Mouse (Mus musculus): ENCODE measurements around the gene Gm28363. TPM values are rescaled to one million over a fixed set of nuclear protein-coding genes. Genes with fewer than 3 reads are reported as not detected.

Gene Gm28363
- polyA plus RNA-seq (2012; ENCODE audit: low replicate concordance), result not detected in 2 replicates

GRCm38 (mm10) chr1:117696831-117697230, at the start of gene Gm28363:
Gene Gm28363 (plus strand): TSS chr1:117697131.

Other genes with a start within 250 kb of the Gm28363 start
- not detected in 2 replicates for gene B020011L13Rik, start 84.0 kb downstream of the Gm28363 start, polyA plus RNA-seq (2012; ENCODE audit: low replicate concordance)
- not detected in 2 replicates for gene Gm28360, start 132.9 kb downstream of the Gm28363 start, polyA plus RNA-seq (2012; ENCODE audit: low replicate concordance)
- not detected in 2 replicates for gene Gm28168, start 230.9 kb downstream of the Gm28363 start, polyA plus RNA-seq (2012; ENCODE audit: low replicate concordance)